Mouse (Mus musculus) lung, postnatal 4 days (tissue): ENCODE results near the gene Zup1.
A peak's percentile ranks its signal among the peaks of the same experiment; 100 is the strongest.
"Not testable (repeated sequence)": the region's sequence is repeated elsewhere in the genome, so short reads cannot be mapped to it uniquely, and the experiment has no call there.

Experiments used
- DNase-seq, 2 experiments: peaks; one replicate each; pipeline ENCODE4 v3.0.0; 2021

Zup1 gene

DNA sequence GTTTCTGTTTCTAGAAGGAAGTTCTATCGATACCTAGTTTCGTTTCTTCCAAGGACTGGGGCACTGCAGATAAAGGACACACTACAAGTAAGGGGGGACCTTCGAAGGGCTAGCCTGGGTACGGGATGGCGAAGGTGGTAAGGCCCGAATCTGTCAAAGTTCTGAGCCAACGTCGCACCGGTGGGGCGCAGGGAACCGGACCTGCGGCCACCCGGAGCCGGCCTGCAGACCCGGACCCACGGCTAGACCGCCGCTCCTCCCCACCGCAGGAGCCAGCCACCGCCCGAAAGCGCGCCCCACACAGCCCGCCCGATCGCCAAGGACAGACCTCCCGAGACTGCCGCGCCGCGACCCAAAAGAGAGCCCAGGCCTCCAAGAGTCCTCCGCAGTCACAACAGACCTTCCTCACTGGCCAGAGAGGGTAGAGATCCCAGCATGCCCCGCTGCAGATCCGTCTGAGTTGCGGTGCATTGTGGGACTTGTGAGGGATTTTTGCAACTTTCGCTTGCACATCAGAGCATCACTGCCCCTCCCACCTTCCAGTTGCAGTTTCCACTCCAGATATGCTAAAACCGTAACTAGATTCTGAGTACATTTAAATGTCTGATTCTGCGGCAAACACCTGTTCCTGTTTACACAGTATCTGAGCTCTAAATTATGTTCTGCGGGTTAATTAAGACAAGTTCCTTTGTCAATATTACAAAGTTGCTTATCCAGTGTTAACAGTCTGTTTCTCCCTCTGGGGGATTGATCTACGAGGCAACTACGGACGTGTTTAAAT lies at the start of gene Zup1:
TSS of gene Zup1 (minus strand) at position 467 of the 781 bp plus-strand sequence.
- DNase-seq: peak; percentile 88 to 89

DNA sequence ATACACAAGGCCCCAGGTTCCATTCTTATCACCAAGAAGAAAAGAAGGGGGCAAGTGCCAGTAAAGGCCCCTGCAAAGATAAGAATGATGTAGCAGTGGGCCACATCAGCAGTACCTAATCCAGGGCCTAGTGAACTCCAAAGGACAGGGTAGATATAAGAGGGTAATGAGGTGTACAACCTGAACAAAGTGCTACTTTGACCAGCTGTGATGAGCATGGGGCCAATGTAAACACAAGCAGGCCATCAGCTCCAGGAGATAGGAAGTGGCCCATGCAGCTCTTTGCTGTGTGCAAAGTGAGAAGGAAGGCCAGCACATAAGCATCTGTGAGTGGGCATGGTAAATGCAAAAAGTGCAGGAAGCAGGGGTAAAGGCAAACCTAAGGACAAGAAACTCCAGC lies 47.3 kb upstream of the Zup1 start:
- no peak for DNase-seq

DNA sequence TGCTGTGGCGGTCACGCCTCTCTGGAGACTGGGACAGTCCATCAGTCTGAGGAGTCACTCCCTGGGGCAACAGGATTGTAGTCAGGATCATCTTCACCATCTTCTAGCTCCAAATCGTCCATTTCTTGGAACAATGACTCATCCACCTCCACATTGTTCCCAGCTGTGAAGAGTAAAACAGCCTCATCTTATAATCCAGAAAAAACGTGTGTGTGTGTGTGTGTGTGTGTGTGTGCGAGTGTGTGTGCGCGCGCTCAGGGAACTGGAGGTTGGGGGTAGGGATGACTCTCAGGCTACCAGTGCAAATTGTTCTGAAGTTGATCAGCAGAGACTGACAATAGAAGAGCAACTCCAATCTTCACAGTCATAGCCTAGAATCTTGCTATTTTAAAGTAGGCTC lies 45.6 kb upstream of the Zup1 start:
- not testable (repeated sequence) for DNase-seq

DNA sequence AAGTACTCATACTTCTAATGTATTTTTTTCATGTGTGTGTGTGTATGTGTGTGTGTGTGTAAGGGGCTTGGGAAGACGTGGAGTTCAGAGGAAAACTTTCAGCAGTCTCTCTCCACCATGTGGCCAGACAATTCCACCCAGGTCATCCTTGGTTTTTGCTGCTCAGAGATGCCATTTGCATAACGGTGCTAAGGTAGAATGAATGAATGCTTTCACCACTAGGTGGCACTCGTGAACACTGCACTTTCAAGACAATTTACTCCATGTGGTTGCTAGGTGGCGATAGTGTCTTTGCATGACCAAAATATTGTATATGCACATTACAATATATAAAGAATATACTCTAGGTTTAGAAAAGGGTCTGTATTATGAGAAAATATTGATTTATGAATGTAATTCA lies 35.7 kb upstream of the Zup1 start:
- DNase-seq: peak in 1 of 2 experiments; percentile 73

DNA sequence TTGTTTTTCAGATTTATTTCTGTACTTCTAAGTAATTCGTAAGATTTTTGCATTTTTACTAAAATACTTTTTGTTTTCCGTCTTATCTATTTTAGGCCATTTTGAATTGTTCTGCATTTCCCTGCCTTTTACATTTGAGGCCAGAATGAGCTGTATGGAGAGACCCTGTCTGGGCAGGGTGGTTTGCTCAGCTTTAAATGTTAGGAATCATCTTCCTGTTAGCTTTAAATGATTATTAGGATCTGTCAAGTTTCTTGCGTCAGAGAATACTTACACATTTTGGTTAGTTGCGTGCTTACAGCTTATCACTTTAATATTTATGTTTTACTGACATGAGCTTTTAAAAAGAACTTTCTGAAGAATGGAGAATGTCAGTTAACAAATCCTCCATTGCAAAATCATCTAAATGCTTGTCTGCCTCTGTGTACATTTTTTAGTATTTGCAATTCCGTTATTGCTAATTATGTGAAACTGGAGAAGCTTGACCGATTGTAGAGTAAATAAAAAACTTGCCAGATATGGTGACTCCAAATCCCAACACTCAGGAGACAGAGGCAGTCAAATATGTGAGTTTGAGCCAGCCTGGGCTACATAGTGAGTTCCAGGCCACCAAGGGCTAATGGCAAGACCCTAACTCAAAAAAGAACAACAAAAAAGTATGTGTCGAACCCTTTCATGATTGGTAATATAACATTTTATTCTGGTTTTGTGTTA lies 23.9 kb upstream of the Zup1 start:
- no peak for DNase-seq

DNA sequence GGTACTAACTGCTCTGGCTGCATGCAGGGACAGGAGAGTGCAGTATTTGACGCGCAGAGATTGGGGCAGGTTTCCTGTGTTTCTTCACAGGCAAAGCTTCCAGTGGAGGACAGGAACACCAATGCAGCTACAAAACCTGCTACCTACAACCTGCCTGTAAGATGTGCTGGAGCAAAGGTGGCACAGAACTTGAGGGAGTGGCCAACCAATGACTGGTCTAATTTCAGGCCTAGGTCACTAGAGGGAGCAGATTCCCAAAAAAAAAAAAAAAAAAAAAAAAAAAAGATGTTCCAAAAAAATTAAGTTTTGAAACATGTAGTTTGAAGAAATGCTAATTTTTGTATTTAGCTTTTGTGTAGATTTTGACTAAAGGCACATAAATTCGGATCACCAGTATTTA lies 1.4 kb upstream of the Zup1 start:
- DNase-seq: no peak

DNA sequence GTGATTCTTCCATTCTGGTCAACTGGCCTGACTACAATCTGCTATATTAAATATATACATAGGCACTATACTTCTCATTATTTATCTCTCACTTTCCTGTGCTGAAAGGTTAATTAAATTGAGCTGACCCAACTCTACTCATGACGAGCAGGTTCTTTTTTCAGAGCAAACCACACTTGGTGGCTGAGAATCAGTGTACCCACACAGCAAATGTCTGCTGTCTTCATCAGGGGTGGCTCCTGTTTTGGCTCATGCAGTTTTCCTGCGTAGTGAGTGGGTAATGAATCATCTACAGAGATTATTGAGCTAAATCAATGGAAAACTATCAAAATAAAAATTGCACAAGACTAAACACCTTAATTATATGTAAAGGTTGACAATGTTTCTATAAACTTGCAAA lies 4.7 kb downstream of the Zup1 start:
- no peak for DNase-seq

DNA sequence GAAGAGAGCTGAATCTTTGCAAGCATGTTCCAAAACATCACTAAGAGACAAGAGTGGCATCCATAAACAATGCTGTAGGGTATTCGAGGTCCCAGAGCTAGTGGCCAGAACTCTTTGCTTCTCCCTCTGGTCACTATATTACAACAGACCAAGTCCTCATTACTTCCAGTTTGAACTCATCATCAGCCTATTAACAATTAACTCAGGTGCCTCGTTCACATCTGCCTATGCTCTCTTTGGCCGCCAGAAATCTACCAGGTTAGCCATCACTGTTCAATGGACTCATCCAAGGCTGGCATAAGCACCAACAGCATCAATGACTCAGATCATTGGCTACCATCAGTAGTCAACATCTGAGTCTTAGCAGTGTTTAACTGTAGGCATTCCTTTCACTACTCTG lies 5.7 kb downstream of the Zup1 start:
- DNase-seq: no peak

DNA sequence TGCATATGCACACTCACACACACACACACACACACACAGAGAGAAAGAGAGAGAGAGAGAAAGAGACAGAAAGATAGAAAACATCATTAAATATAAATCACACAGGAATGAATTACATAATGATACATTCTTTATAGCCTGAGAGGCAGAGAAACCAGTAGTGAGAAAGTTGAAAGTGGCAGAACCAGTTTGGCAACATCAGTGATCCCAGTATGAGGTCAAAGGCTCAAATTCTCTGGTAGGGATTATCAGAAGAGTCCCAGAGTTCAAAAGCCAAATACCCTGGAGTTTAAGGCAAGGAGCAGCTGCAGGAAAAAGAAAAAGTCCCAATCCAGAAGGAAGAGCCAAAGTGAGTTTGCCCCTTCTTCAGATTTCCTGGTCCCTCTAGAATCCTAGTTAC lies 10.4 kb downstream of the Zup1 start:
- no peak for DNase-seq

DNA sequence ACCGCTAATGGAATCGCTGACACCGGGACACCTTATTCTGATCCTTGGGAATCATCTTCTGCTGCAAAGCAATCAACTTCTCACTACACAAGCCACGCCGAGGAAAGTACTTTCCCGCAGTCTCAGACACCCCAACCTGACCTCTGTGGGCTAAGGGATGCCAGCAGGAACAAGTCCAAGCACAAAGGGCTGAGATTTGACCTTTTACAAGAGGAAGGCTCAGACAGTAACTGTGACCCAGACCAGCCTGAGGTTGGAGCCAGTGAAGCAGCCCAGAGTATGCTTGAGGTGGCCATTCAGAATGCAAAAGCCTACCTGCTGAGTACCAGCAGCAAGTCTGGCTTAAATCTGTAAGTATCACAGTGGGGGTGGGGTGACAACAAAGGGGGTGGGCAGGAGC lies 45.6 kb downstream of the Zup1 start:
- DNase-seq: no peak

DNA sequence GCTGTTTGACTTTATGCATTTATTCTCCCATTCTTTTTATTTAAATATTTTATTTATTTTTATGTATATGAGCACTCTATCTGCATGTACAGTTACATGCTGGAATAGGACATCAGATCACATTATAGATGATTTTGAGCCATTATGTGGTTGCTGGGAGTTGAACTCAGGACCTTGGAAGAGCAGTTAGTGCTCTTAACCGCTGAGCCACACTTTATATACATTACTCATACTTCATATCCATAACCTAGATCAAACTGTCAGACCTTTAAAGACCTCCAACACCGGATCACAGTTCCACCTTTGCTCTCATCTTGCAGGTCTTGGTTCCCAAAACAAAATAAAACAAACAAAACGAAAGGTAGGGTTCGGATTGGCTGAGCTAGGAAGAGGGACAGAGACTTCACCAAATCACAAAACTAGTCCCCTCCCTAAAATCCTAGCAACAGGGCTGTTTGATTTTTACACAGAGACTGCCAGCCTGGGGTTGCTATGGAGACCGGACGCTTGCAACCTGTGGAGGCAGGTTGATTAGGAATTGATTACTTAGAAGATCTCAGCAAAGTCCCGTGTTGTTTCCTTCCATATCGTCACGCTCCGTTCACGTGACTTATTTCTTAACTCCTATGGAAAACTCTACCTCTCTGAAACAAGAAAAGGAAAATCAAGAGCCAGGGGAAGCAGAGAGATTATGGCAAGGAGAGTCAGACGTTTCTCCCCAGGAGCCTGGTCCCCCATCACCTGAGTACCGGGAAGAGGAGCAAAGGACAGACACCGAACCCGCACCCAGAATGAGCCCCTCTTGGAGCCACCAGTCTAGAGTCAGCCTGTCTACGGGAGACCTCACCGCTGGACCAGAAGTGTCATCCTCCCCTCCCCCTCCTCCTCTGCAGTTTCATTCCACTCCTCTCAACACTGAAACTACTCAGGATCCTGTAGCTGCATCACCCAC lies 46.3 kb downstream of the Zup1 start, which contains the start of gene Rsph4a:
TSS of gene Rsph4a (plus strand) at position 582 of the 952 bp plus-strand sequence.
- peak in 1 of 2 experiments; percentile 7 for DNase-seq

DNA sequence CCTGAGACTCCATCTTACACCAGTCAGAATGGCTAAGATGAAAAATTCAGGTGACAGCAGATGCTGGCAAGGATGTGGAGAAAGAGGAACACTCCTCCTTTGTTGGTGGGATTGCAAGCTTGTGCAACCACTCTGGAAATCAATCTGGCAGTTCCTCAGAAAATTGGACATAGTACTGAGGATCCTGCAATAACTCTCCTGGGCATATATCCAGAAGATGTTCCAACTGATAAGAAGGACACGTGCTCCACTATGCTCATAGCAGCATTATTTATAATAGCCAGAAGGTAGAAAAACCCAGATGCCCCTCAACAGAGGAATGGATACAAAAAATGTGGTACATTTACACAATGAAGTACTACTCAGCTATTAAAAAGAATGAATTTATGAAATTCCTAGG lies 49.5 kb downstream of the Zup1 start:
- DNase-seq: not testable (repeated sequence)

DNA sequence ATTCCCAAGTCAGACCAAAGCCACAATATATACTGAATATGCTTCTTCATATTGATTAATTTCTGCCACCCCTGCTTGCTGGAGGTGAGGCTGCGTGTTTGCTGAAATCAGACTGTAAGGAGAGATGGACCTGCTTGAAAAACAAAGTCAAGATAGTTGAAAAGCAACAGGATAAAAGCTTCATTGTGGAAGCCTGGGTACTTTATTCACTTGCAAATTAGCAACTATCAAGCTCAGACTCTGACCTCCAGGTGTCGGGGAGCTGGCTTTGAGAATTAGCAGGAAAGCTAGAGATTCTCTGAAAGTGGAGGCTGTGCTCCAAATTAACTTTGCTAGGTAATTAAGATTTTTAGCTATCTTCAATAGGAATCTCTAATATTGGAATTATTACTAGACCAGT lies 68.7 kb downstream of the Zup1 start:
- DNase-seq: not testable (repeated sequence)

DNA sequence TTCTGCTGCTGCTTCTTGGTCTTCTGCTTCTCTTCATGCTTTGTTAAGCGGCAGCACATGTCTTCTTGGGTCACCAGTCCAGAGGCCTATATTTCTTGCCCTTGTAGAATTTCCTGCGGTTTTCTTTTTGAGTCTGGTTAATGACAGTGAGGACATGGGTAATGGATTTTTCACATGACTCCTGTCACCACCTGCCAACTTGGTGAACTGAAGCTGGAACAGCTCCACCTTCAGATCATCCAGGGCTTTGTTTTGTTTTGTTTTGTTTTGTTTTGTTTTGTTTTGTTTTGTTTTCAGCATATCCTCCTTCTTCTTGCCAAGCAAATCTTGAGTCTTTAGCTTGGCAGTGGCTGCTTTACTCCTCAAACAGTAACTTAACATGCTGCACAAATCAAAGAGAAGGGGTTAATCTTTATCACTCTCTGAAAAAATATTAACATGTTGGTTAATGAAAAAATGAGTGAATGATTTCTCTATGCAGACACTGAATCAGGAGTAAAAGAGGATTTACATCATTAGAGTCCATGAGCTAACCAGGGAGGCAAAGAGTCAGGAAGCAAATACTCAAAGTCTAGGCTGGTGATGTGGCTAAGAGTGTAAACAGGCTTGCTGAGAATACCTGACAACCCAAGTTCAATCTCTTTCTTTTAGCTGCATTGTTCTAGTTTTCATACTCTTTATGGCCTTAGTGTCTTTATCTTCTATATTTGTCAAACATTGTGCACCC lies 78.2 kb downstream of the Zup1 start:
- DNase-seq: no peak

DNA sequence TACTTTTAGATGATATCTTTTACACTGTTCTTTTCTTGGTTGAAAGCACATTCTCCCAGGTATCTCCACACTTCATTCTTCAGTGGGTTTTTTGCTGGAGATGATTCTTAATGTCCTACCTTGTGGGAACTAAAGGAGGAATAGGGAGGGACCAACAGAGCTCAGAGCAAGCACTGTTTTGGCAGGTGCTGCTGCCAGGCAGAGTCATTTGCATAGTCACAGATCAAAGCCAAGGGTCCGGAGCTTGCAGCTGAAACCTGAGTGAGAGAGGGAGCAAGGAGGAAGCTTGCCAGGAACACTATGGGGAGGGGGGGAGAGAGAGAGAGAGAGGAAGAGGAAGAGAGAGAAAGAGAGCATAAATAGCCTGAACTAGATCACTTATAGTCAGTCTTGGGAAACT lies 80.6 kb downstream of the Zup1 start:
- no peak for DNase-seq
